Mouse (Mus musculus) cerebellum, adult 18-20 months (tissue): ENCODE data around the gene Riiad1.

Experiments
- DNase-seq, 2 experiments: peaks; one replicate each; pipeline ENCODE4 v3.0.0; 2021

Riiad1 gene

GRCm38 (mm10) chr3:94459834-94460233 lies 20.3 kb downstream of the Riiad1 start:
- DNase-seq, result no peak

GRCm38 (mm10) chr3:94457055-94457454 lies 23.1 kb downstream of the Riiad1 start:
- no peak for DNase-seq

- peak; percentile 84 for DNase-seq
Observed at GRCm38 (mm10) chr3:94456529-94457000, 23.6 kb downstream of the Riiad1 start.

DNA sequence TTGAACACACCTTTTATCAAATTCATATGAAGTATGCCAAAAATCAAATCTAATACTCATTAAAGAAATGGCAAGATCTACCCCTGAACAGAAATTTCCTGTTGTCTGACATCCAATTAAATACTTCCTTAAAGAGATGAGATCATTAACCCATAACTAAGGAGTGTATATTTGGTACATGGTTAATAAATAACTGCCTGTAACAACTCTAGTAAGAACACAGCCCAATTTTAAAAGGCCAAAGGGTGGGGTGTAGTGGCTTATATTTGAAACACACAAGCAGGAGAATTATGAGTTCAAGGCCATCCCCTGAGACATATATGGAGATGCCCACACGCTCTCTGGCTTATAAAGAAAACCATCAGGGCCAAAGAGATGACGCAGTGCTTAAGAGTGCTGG lies 30.8 kb downstream of the Riiad1 start:
- DNase-seq, result no peak

- DNase-seq, result no peak
Observed at GRCm38 (mm10) chr3:94443597-94443964, 36.6 kb downstream of the Riiad1 start, which contains the start of gene Oaz3. Oaz3 (minus strand) TSS chr3:94443915.

GRCm38 (mm10) chr3:94442951-94443596 lies 37.1 kb downstream of the Riiad1 start, which contains the start of gene Mrpl9:
Mrpl9 (plus strand) TSS chr3:94443318.
- DNase-seq, result peak; percentile 92 to 98

- DNase-seq, result no peak
Observed at GRCm38 (mm10) chr3:94441182-94441581, 39.0 kb downstream of the Riiad1 start.

DNA sequence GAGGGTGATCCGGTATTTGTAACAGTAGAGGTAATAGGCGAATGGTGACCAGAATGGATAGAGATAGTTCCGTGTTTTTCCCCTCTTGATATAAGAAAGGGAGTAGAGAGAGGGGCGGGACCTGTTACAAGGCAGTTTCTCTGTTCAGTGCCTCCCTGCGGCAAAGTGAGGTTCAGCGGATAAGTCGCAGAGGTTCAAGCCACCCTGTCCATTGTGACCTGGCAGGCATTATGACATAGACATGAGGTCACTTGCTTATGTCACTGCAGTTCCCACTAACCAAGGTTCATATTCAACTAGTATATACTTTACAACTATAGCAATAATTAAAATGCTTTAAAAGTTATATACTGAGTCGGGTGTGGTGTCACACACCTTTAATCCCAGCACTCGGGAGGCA lies 43.7 kb downstream of the Riiad1 start:
- no peak for DNase-seq

- no peak for DNase-seq
Observed at GRCm38 (mm10) chr3:94434305-94434704, 45.8 kb downstream of the Riiad1 start.

DNA sequence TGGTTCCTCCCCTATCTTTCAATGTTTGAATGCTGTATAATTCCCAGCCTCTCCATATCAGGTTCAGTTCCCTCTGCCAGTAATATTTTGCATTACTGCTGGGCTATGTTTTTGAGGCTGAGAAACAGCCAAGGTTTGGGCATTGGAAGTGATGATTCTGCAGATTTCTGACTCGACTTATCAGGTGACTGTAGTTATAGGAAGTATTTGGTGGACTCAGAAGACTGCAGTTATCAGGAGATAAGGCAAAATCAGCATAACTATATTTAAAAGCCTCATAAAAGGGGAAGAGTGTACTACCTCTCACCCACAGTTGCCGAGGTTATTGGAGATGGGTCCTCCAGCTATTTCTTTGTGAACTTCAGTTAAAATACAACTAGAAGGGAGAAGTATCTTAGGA lies 49.2 kb downstream of the Riiad1 start:
- DNase-seq, result no peak
